Mouse (Mus musculus) adipocyte (in vitro differentiated cells): Measurements from ENCODE around the gene Slc38a2.

Source experiments
- DNase-seq: peaks from one replicate; pipeline ENCODE4 v3.0.0-alpha.2; 2016; ENCODE audit warnings: low spot score

Slc38a2 gene

GRCm38 (mm10) chr15:96660590-96661141, 38.9 kb downstream of the Slc38a2 start:
- DNase-seq: no peak

- no peak for DNase-seq
These were observed 41.3 kb downstream of the Slc38a2 start for GRCm38 (mm10) chr15:96658275-96658602.

- DNase-seq: no peak
These were observed 41.8 kb downstream of the Slc38a2 start for GRCm38 (mm10) chr15:96657576-96658274.

GRCm38 (mm10) chr15:96655514-96655913, 44.0 kb downstream of the Slc38a2 start:
- DNase-seq: no peak

- DNase-seq: no peak
These were observed 44.8 kb downstream of the Slc38a2 start for GRCm38 (mm10) chr15:96654714-96655113.

- no peak for DNase-seq
These were observed 46.5 kb downstream of the Slc38a2 start for GRCm38 (mm10) chr15:96653011-96653410.

GRCm38 (mm10) chr15:96652531-96652930, 47.0 kb downstream of the Slc38a2 start:
- no peak for DNase-seq

- no peak for DNase-seq
These were observed 52.2 kb downstream of the Slc38a2 start for GRCm38 (mm10) chr15:96647376-96647775.

- no peak for DNase-seq
These were observed 56.8 kb downstream of the Slc38a2 start, which contains the start of gene Slc38a1 for GRCm38 (mm10) chr15:96642436-96643405. Gene Slc38a1 (minus strand): TSS chr15:96642913.

- DNase-seq: no peak
These were observed 57.6 kb downstream of the Slc38a2 start for GRCm38 (mm10) chr15:96641821-96642435.

GRCm38 (mm10) chr15:96641111-96641820, 58.3 kb downstream of the Slc38a2 start:
- no peak for DNase-seq

- DNase-seq: no peak
These were observed 59.1 kb downstream of the Slc38a2 start for GRCm38 (mm10) chr15:96640291-96640985.

- no peak for DNase-seq
These were observed 59.9 kb downstream of the Slc38a2 start for GRCm38 (mm10) chr15:96639630-96640029.

- DNase-seq: peak; percentile 64
These were observed 60.9 kb downstream of the Slc38a2 start for GRCm38 (mm10) chr15:96638656-96639055.

- DNase-seq: peak; percentile 22
These were observed 61.4 kb downstream of the Slc38a2 start for GRCm38 (mm10) chr15:96638173-96638572.
